Mouse (Mus musculus) hindbrain, embryonic 16.5 days (tissue): Measurements from ENCODE around the gene Zfp715. TPM values are rescaled to one million over a fixed set of nuclear protein-coding genes. Genes with fewer than 3 reads are reported as not detected.
"Not testable (repeated sequence)": the region's sequence is repeated elsewhere in the genome, so short reads cannot be mapped to it uniquely, and the experiment has no call there.

ENCODE experiments used
- ATAC-seq: fragments of 200-750 bp; cut with Nextera tagmentation; 2 replicates; pipeline ENCODE4 v1.8.0; 2017; ENCODE audit warnings: moderate TSS enrichment, moderate library complexity
- H3K27ac ChIP-seq: fragments of 300-500 bp; sonication (generic); 2 replicates; pipeline ENCODE4 v1.5.1; 2014; ENCODE audit warnings: low read depth, mild to moderate bottlenecking, control low read depth, low read length, moderate library complexity
- H3K27me3 ChIP-seq: fragments of 300-500 bp; sonication (generic); replicated peaks from 2 replicates; pipeline ENCODE4 v1.6.1; 2014; ENCODE audit warnings: low read length; ENCODE audit not compliant: control insufficient read depth, insufficient read depth
- H3K36me3 ChIP-seq: fragments of 300-500 bp; sonication (generic); 2 replicates; pipeline ENCODE4 v1.6.1; 2014; ENCODE audit warnings: mild to moderate bottlenecking, low read length, moderate library complexity, mixed read lengths; ENCODE audit not compliant: control insufficient read depth, insufficient read depth
- H3K4me1 ChIP-seq: fragments of 300-500 bp; sonication (generic); 2 replicates; pipeline ENCODE4 v1.6.1; 2014; ENCODE audit warnings: low read depth, low read length; ENCODE audit not compliant: control insufficient read depth, insufficient read depth
- H3K4me2 ChIP-seq: fragments of 300-500 bp; sonication (generic); 2 replicates; pipeline ENCODE4 v1.6.1; 2014; ENCODE audit warnings: mild to moderate bottlenecking, low read length, control low read depth, moderate library complexity
- H3K4me3 ChIP-seq: fragments of 300-500 bp; sonication (generic); 2 replicates; pipeline ENCODE4 v1.5.1; 2014; ENCODE audit warnings: mild to moderate bottlenecking, low read length, control low read depth, moderate library complexity
- H3K9ac ChIP-seq: fragments of 300-500 bp; sonication (generic); 2 replicates; pipeline ENCODE4 v1.6.1; 2014; ENCODE audit warnings: low read depth, mild to moderate bottlenecking, control low read depth, low read length, moderate library complexity
- H3K9me3 ChIP-seq: fragments of 300-500 bp; sonication (generic); 2 replicates; pipeline ENCODE4 v1.6.1; 2014; ENCODE audit warnings: mild to moderate bottlenecking, low read length, moderate library complexity; ENCODE audit not compliant: control insufficient read depth
- WGBS: fragments of 180-500 bp; shearing (Covaris S2); extraction: QIAGEN DNeasy Blood & Tissue Kit; methylation state at CpG from one replicate; pipeline ENCODE4 v1.1.7; 2014; 5-methylcytosine and 5-hydroxymethylcytosine counted together
- polyA plus RNA-seq: library from polyadenylated mRNA; unstranded; fragments of >200 nt; fragmentation: Nextera tagmentation; extraction: Ambion mirVana; gene quantifications from 2 replicates; pipeline ENCODE4 v1.2.1, GENCODE M21; 2015

Gene Zfp715
- polyA plus RNA-seq, 1 experiment from 2014 or later, result 19.3 TPM

DNA sequence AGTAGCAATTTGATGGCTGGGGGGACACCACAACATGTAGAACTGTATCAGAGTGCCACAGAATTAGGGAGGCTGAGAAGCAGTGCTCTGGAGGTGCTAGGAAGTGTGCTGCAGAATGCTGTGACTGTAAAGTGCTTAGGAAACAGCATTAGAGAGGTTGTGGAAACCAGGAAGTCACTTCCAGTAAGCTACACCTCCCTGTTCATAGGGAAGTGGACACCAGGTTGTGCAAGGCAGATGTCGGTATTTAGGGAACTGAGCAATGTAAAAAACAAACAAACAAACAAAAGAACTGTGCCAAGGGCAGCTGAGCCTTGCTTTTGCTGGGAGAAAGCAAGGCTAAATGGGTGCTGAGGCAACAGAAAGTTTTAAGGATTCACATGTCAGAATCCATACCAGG lies 39.6 kb downstream of the Zfp715 start:
- no peaks in the 10 kb centered on the region for H3K27me3 ChIP-seq
- H3K9ac ChIP-seq, result no peak overlapping the region
- H3K9me3 ChIP-seq, result peaks cover 3% of the 10 kb centered on the region
- H3K27ac ChIP-seq, result no peak overlapping the region
- no peak for ATAC-seq
- H3K36me3 ChIP-seq, result no peaks in the 10 kb centered on the region
- H3K4me1 ChIP-seq, result no peaks in the 10 kb centered on the region
- no peak overlapping the region for H3K4me2 ChIP-seq
- 82% methylated on average over 1 of the region's 1 CpGs for WGBS
- H3K4me3 ChIP-seq, result no peak overlapping the region

DNA sequence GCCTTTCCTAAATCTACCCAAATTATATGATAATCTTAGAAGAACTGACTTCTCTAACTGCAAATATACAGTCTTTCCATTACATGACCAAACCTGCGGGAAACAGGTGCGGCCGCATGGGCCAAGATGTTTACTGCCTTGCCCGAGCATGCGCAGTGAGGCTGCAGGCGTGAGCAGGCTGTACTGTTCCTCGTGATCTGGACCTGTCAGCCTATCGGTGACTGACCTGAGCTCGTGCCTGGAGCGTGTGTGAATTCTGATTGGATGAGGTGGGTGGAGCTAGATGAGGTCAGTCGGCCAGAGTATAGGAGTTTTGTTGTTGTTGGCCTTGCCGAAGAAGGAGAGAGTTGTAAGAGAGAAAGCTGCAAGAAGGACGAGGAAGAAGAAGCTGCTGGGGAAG lies 45.7 kb downstream of the Zfp715 start:
- not testable (repeated sequence) for H3K27me3 ChIP-seq, H3K4me1 ChIP-seq, ATAC-seq, H3K4me3 ChIP-seq, H3K4me2 ChIP-seq, H3K9ac ChIP-seq, H3K36me3 ChIP-seq, H3K27ac ChIP-seq
- H3K9me3 ChIP-seq, result peaks cover 17% of the 10 kb centered on the region
- 94% methylated on average over 13 of the region's 13 CpGs for WGBS

DNA sequence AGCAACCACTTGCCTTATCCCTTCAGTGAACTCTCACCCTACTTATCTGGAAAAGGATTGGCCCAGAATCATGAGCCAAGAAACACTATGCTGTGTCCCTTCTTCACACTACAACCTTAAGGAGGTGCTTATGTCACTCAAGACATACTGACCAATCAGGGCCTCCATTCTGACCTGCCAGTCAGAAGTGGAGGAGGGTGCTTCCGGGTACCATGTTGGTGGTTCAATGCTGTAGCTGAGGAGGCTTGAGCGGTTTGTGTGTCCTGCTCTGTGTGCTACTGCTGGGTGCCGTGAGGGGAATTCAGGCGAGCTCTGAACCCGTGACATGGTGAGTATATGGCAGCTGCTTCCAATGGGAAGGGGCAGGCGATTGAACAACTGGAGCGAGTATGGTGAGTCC lies 59.6 kb downstream of the Zfp715 start:
- H3K27me3 ChIP-seq, result no peaks in the 10 kb centered on the region
- no peaks in the 10 kb centered on the region for H3K36me3 ChIP-seq
- 71% methylated on average over 7 of the region's 7 CpGs for WGBS
- peaks cover 5% of the 10 kb centered on the region; the same call in 1 of the 2 replicates for H3K9me3 ChIP-seq
- H3K9ac ChIP-seq, result no peak overlapping the region
- no peak overlapping the region for H3K4me3 ChIP-seq
- H3K4me1 ChIP-seq, result no peaks in the 10 kb centered on the region
- no peak overlapping the region for H3K27ac ChIP-seq
- H3K4me2 ChIP-seq, result no peak overlapping the region
- no peak for ATAC-seq

DNA sequence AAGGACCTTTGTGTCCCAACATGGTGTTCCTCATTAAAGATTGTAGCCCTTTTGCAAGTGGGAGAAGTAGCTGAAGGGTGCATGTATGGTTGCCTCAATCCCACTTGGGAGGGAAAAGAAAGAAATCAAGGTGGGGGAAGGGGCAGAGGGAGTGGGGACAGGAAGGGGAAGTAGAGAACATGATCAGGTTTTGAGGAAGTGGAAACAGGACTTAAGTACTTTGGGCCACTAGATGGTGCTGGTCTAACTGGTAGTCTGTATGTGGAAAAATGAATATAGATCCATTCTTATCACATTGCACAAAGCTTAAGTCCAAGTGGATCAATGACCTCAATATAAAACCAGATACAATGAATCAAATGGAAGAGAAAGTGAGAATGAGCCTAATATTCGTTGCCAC lies 62.4 kb downstream of the Zfp715 start:
- H3K36me3 ChIP-seq, H3K4me3 ChIP-seq, H3K27ac ChIP-seq, H3K4me2 ChIP-seq, H3K4me1 ChIP-seq, H3K27me3 ChIP-seq, H3K9ac ChIP-seq, H3K9me3 ChIP-seq, ATAC-seq: not testable (repeated sequence)
- 68% methylated on average over 1 of the region's 1 CpGs for WGBS

Other genes starting within 250 kb of the Zfp715 start
- not detected in 2 replicates for gene Zfp936, start 199.1 kb downstream of the Zfp715 start, polyA plus RNA-seq
- gene Siglecf, start 38.0 kb upstream of the Zfp715 start, polyA plus RNA-seq, result 0.20 and 0.35 TPM in 2 replicates
- not detected in 2 replicates for gene Siglecg, start 94.9 kb upstream of the Zfp715 start, polyA plus RNA-seq
- not detected in 2 replicates for gene Lim2, start 114.4 kb upstream of the Zfp715 start, polyA plus RNA-seq
- gene Nkg7, start 123.8 kb upstream of the Zfp715 start, polyA plus RNA-seq, result 0.45 TPM in 2 replicates
- gene Cldnd2, start 127.5 kb upstream of the Zfp715 start, polyA plus RNA-seq, result not detected in 2 replicates
- 140 and 142 TPM in 2 replicates for gene Etfb, start 130.8 kb upstream of the Zfp715 start, polyA plus RNA-seq
- 0.49 TPM in 1 of 2 replicates, not detected in the other for gene Gm45233, start 130.8 kb upstream of the Zfp715 start, polyA plus RNA-seq
- gene Vsig10l, start 149.9 kb upstream of the Zfp715 start, polyA plus RNA-seq, result 20.4 and 26.1 TPM in 2 replicates
- 9.7 and 12.0 TPM in 2 replicates for gene Iglon5, start 176.8 kb upstream of the Zfp715 start, polyA plus RNA-seq
- 0.07 and 0.11 TPM in 2 replicates for gene 4931406B18Rik, start 192.6 kb upstream of the Zfp715 start, polyA plus RNA-seq
- gene Cd33, start 231.1 kb upstream of the Zfp715 start, polyA plus RNA-seq, result 1.3 and 1.9 TPM in 2 replicates
- 6.9 and 7.9 TPM in 2 replicates for gene Zfp658, start 249.0 kb upstream of the Zfp715 start, polyA plus RNA-seq